ENCODE assay signal across 10 mouse cellular contexts in genomic region chr1:159723733-159724132, GRCm38 (mm10).
"Had no signal": no experiment of that assay in that cellular context is flagged by ENCODE, and none has a peak within 500 bp of the region (broad histone marks: within the 10 kb centered on the region; RNA-seq: fewer than 3 reads in every experiment).

No protein-coding gene starts in this region.

- DNase-seq: retina, postnatal 1 day; right cerebral cortex, postnatal 25 days; right cerebral cortex, postnatal 4 days; spleen, adult 18-20 months; thymus, adult 18-20 months; thymus, adult 2 months; thymus, postnatal 14 days; thymus, postnatal 25 days; thymus, postnatal 36 days; thymus, postnatal 4 days had no signal
